Mouse (Mus musculus): ENCODE data around the gene Fancc.

GRCm38 (mm10) chr13:63253886-63254636 is 243.0 kb downstream of the Fancc start:
- TF ChIP-seq CTCF (conservative IDR thresholded peaks at IDR 0.05; ENCODE audit: insufficient read depth, insufficient read length, low read depth, low read length): no peak
- no peak for TF ChIP-seq POLR2A (IDR thresholded peaks at IDR 0.05; ENCODE audit: low read depth, low read length)

All from kidney, adult 2 months (tissue).